Mouse (Mus musculus) embryonic stem cell, embryonic (primary cell): ENCODE data around the gene Ints7.

Experiments
- CTCF ChIA-PET, 4 experiments: fragments of 300-600 bp in 2 of 4; fragments of 350-600 bp in 2 of 4; sonication (Branson Sonifier 250); formaldehyde crosslinking; loops; one replicate each; lab custom pipeline; 2022; ENCODE audit warnings: inconsistent platforms in 2 of 4; lab: Charles Lee
- POLR2A ChIA-PET, 4 experiments: fragments of 300-600 bp in 2 of 4; fragments of 350-600 bp in 2 of 4; sonication (Branson Sonifier 250); formaldehyde crosslinking; loops; one replicate each; lab custom pipeline; 2022; ENCODE audit warnings: antibody characterized with exemption in 4 of 4, inconsistent platforms in 1 of 4; lab: Charles Lee

Gene Ints7

GRCm38 (mm10) chr1:191668030-191668429 is 92.6 kb downstream of the Ints7 start:
- POLR2A ChIA-PET, result interaction anchor here in 2 of 4 experiments (0.7 to 1.4 kb wide), 6 partner anchors 10 to 271 kb away, joined by 3 to 4 read pairs (median 3); partner anchors contain the start of genes Lpgat1 (in 2 of the 2), Dtl (in 1 of the 2) and Ints7 (in 1 of the 2)
- CTCF ChIA-PET, result interaction anchor here in 1 of 4 experiments (0.7 to 1.0 kb wide), 2 partner anchors 20 to 93 kb away, joined by 3 read pairs; partner anchors contain the start of genes Dtl and Ints7
